Mouse (Mus musculus) WW6 (cell line): Measurements from ENCODE around the gene Gpr83.

Source experiments
- DNase-seq: peaks from one replicate; pipeline ENCODE4 v3.0.0-alpha.2; 2013; ENCODE audit warnings: low read depth, low spot score

Gpr83 gene

GRCm38 (mm10) chr9:14904741-14905475 lies 44.9 kb downstream of the Gpr83 start:
- no peak for DNase-seq

- DNase-seq = no peak
Observed at GRCm38 (mm10) chr9:14905956-14906355, 45.9 kb downstream of the Gpr83 start.

- DNase-seq = no peak
Observed at GRCm38 (mm10) chr9:14907816-14908415, 47.9 kb downstream of the Gpr83 start.

- DNase-seq = no peak
Observed at GRCm38 (mm10) chr9:14909981-14910380, 50.0 kb downstream of the Gpr83 start.

GRCm38 (mm10) chr9:14912037-14912436 lies 52.0 kb downstream of the Gpr83 start:
- DNase-seq = no peak

GRCm38 (mm10) chr9:14917661-14918060 lies 57.7 kb downstream of the Gpr83 start:
- no peak for DNase-seq

GRCm38 (mm10) chr9:14918825-14919668 lies 59.0 kb downstream of the Gpr83 start:
- no peak for DNase-seq
